Mouse (Mus musculus): Measurements from ENCODE around the gene Tbc1d1. TPM values are rescaled to one million over a fixed set of nuclear protein-coding genes. Genes with fewer than 3 reads are reported as not detected.

Gene Tbc1d1
- polyA plus RNA-seq, 1 experiment from 2014 or later = 32.3 TPM

DNA sequence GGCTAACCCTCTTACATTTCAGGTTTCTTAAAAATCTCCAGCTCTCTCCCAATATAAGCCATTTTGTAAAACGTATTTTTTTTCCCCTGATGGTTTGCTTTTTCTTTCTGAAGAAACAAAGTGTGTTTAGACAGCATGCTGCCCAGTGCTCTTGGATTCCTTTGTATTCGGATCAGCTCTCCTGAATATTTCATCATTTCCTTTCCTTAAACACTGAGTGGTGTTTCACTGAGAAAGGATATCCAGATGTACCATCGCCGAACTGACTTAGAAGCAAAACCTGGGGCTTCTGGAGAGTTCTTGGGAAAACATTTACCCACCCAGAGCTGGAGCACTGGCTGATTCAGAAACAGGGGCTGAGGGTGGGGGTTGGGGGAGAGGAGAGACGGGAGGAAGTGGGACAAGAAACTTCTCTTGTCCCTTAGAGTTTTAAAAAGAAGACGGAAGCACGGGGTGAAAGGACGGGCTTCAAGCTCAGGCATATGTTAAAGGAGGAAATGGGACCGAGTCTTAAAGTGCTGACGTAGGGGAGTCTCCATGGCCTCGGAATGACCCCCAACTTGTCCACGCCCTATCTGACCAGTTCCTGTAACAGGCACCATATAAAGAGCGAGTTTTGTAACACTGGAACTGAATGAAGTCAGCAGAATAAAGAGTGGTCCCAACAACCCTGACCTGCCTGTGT, 222.6 kb downstream of the Tbc1d1 start:
- H3K9ac ChIP-seq = 0 out of 2 replicates have a peak overlapping the region, but pooled peaks have one; percentile 2
- no peaks in the 10 kb centered on the region for H3K27me3 ChIP-seq (replicated peaks)
- H3K9me3 ChIP-seq = no peaks in the 10 kb centered on the region
- H3K36me3 ChIP-seq = no peaks in the 10 kb centered on the region
- peak overlapping the region; percentile 69 for H3K27ac ChIP-seq
- no peak overlapping the region for H3K4me3 ChIP-seq (replicated peaks)
- H3K4me2 ChIP-seq (replicated peaks) = peak overlapping the region; percentile 1; the same call in 1 of the 2 replicates
- WGBS = 30% methylated on average over 13 of the region's 13 CpGs
- H3K4me1 ChIP-seq (replicated peaks) = peaks cover 42% of the 10 kb centered on the region
- peak; percentile 38; the same call in 1 of the 2 replicates for ATAC-seq

DNA sequence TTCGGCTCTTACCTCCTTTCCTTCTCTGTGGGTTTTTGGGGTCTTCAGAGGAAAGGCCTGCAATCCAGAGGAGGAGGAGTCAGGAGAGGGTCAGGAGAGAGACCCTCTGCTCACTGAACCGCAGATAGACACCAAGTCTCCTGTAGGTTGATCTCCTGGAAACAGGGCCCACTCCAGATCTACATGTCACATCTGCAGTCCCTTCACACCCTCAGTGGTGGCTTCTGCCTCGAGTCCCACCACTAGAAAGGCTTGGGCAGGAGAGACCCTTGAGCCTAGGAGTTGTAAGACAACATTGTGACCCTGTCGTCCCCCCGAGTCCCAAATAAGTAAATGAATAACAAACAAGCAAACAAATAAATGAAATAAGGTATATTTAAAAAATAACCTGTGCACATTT, 223.7 kb downstream of the Tbc1d1 start:
- Histone ChIP-seq H3K27me3 (replicated peaks) (no peaks in the 10 kb centered on the region), H3K27ac (no peak overlapping the region; the same call in 1 of the 2 replicates), H3K9ac (no peak overlapping the region), H3K4me1 (replicated peaks) (peaks cover 42% of the 10 kb centered on the region), H3K4me2 (replicated peaks) (no peak overlapping the region), H3K4me3 (replicated peaks) (no peak overlapping the region), H3K9me3 (no peaks in the 10 kb centered on the region), H3K36me3 (no peaks in the 10 kb centered on the region)
- ATAC-seq = no peak
- 87% methylated on average over 5 of the region's 5 CpGs for WGBS

DNA sequence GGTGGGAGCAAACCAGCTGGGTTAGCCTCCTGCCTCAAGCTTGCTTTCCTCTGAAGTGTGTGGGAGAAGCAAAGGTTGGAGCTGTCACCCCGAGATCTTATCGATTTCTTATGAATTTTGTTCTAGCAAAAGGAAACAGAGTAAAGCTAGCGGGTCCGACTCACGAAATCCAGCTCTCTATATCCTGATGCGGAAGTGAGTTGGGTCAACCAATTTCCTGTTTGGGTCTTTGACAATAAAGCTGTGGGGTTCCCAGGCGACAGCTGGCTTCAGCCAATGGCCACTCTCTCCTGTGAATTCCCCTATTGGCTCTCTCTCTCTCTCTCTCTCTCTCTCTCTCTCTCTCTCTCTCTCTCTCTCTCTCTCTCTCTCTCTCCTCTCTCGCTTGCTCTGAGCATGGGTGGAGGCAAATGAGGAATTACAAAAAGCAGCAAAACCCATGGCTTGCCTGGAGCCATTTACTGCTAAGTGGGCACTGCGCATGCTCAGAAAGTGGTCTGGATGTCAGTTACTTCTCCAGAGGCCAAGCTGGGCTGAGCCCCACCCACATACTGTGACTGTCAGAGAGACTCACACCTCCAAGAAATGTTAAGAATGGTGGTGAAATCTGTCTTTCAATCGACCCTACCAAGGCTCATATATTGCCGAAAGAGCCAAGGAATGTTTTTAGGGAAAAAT, 224.7 kb downstream of the Tbc1d1 start:
- Histone ChIP-seq H3K9me3 (no peaks in the 10 kb centered on the region), H3K4me1 (replicated peaks) (peaks cover 40% of the 10 kb centered on the region), H3K27ac (peak overlapping the region; percentile 62), H3K27me3 (replicated peaks) (no peaks in the 10 kb centered on the region), H3K9ac (no peak overlapping the region), H3K4me2 (replicated peaks) (no peak overlapping the region), H3K36me3 (no peaks in the 10 kb centered on the region), H3K4me3 (replicated peaks) (no peak overlapping the region)
- no peak for ATAC-seq
- WGBS = 54% methylated on average over 11 of the region's 11 CpGs

DNA sequence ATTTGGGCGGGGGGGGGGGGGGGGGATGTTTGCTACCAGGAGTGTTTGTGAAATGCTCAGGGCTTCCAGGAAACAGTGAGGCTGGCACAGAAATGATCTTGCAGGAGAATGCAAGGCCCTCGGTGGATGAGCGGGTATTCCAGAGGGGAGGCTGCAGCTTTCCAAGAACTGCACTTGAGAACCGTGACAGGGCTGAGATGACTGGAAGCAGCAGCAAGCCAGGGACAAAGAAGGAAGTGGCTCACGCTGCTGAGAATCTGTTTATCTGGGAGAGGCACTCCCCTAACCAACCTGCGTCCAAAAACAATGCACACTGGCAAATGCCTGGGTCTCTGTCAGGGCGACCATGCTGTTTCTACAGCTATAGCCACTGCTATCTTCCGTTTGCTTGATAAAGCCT, 225.4 kb downstream of the Tbc1d1 start:
- H3K27ac ChIP-seq = peak overlapping the region; percentile 60
- H3K27me3 ChIP-seq (replicated peaks) = no peaks in the 10 kb centered on the region
- peaks cover 37% of the 10 kb centered on the region for H3K4me1 ChIP-seq (replicated peaks)
- no peak for ATAC-seq
- no peak overlapping the region for H3K9ac ChIP-seq
- WGBS = 31% methylated on average over 8 of the region's 8 CpGs
- H3K36me3 ChIP-seq = no peaks in the 10 kb centered on the region
- H3K4me3 ChIP-seq (replicated peaks) = no peak overlapping the region
- H3K4me2 ChIP-seq (replicated peaks) = no peak overlapping the region
- no peaks in the 10 kb centered on the region for H3K9me3 ChIP-seq

DNA sequence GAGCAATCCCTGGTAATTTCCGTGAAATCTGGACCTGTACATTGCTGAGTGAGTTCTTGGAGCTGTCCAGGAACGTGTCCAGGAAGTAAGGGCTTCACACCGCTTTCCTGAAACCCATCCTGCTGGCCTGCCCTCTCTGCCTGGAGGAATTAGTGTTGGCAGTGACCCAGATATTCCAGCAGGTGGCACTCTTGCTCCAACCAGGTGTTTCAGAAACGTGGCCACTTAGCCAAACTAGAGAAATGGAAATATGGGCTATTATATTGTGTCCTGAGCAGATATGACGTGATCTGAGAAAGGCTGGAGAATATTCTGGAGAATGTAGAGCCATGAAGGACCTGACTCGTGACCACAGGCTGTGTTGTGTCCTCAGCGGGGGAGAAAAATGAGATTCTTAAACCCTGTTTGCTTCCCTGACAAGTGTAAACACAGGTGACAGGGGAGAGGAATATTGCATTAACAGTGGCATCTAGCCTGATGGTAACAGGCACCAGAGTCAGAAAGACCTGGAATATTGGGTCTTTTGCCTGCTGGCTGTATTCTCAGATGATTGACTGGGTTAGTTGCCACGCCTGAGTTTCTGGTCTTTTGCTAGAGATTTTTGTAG, 226.4 kb downstream of the Tbc1d1 start:
- Histone ChIP-seq H3K4me1 (replicated peaks) (peaks cover 34% of the 10 kb centered on the region), H3K9me3 (no peaks in the 10 kb centered on the region), H3K27me3 (replicated peaks) (no peaks in the 10 kb centered on the region), H3K4me2 (replicated peaks) (no peak overlapping the region), H3K27ac (peak overlapping the region; percentile 56; the same call in 1 of the 2 replicates), H3K4me3 (replicated peaks) (no peak overlapping the region), H3K36me3 (no peaks in the 10 kb centered on the region), H3K9ac (no peak overlapping the region)
- WGBS = 12% methylated on average over 8 of the region's 8 CpGs
- ATAC-seq = peak; percentile 79

DNA sequence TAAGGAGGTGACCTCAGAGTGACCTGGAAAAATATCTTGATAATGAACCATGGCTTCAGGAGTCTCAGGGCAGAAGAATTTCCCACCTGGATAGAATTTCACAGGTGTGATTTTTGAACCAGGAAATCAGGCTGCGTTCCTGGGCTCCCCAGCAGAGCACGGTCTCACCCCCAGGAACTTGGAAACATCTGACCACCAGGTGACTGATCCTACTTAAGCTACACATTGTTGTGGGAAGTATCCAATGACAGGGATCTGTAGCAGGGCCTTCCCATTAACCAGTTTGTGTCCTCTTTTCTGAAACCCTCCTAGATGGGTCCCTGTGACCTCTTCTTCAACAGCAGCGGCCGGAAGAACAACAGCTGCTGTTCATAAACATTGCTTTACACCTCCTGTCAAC, 227.1 kb downstream of the Tbc1d1 start:
- ATAC-seq = peak; percentile 2; the same call in 1 of the 2 replicates
- no peak overlapping the region for H3K4me2 ChIP-seq (replicated peaks)
- H3K36me3 ChIP-seq = no peaks in the 10 kb centered on the region
- H3K9ac ChIP-seq = no peak overlapping the region
- H3K9me3 ChIP-seq = no peaks in the 10 kb centered on the region
- 52% methylated on average over 4 of the region's 4 CpGs for WGBS
- peaks cover 30% of the 10 kb centered on the region for H3K4me1 ChIP-seq (replicated peaks)
- H3K27ac ChIP-seq = 0 out of 2 replicates have a peak overlapping the region, but pooled peaks have one; percentile 56
- no peak overlapping the region for H3K4me3 ChIP-seq (replicated peaks)
- H3K27me3 ChIP-seq (replicated peaks) = no peaks in the 10 kb centered on the region

DNA sequence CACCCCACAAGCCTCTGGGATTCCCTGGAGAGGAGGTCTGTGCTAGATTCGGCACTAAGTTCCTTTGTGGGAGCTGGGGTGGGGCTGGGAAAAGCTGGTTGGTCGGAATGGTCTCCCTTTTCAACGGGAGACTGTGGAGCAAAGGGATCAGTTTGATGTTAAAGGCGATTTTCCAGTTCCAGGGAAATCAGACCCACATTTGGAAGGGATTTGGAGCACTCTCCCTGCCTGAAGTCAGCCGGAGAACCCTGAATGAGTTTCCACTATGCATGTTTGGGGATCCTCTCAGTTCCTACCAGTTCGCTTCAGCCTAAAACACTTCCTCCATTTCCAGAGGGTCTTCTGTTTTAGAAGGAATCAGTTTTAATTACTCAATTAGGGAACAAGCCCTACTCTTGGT, 228.4 kb downstream of the Tbc1d1 start:
- Histone ChIP-seq H3K27me3 (replicated peaks) (no peaks in the 10 kb centered on the region), H3K36me3 (no peaks in the 10 kb centered on the region), H3K4me2 (replicated peaks) (no peak overlapping the region), H3K27ac (no peak overlapping the region), H3K4me3 (replicated peaks) (no peak overlapping the region), H3K9ac (no peak overlapping the region), H3K9me3 (no peaks in the 10 kb centered on the region), H3K4me1 (replicated peaks) (peaks cover 31% of the 10 kb centered on the region)
- no peak for ATAC-seq
- WGBS = 85% methylated on average over 6 of the region's 6 CpGs

DNA sequence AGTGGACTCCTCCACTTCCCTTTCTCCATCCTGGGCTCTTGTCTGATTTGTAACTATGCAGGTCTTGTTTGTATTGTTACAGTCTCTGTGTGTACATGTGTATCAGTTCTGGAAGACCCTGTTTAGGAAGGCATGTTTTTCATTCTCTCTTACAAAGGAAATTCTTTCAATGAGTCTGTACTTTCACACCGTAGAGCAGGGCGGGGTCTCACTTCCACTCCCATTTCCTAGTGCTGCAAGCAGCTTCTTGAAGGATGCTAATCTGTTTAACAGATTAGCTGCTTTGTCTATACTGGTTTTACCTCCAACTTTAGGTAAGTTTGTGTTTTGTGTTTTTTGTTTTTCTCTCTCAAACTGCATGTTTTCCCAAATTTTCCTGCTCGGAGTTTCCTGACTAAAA, 230.9 kb downstream of the Tbc1d1 start:
- no peak overlapping the region for H3K27ac ChIP-seq
- peaks cover 33% of the 10 kb centered on the region for H3K4me1 ChIP-seq (replicated peaks)
- no peak for ATAC-seq
- H3K4me2 ChIP-seq (replicated peaks) = no peak overlapping the region
- no peak overlapping the region for H3K4me3 ChIP-seq (replicated peaks)
- H3K27me3 ChIP-seq (replicated peaks) = no peaks in the 10 kb centered on the region
- no peaks in the 10 kb centered on the region for H3K36me3 ChIP-seq
- 83% methylated on average over 3 of the region's 3 CpGs for WGBS
- H3K9me3 ChIP-seq = no peaks in the 10 kb centered on the region
- H3K9ac ChIP-seq = no peak overlapping the region

DNA sequence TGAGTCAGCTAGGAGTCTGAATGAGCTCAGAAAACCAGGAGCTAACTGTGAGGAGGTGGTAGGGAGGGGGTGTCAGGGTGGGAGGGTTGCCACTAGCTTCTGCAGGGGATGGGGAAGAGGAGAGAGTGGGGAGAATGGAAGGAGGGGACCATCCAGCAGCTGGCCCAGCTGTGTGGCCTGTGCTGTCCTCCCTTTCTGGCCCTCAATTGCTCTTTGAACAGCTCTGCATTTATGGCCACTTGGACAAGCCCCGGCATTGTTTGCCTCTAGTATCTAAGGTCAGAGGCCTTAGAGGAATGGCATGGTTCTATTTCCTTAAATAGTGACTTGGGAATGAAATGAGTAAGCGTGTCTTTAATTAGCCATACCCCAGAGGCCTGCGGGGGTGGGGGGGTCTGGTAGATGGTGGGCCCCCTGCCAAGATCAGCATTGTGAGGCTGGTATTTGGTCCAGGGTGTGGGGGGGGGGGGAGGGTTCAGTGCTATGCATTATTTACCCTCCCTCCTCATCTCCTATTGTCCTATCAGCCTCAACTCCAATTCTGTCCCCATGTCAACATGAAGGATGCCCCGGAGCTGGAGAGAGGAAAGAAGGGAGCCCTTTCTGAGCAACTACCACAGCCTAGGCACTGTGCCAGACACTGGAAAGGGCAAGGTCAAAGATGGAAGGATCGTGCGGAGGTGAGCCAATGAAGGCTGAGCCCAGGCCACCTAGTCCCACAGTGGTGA, 233.3 kb downstream of the Tbc1d1 start:
- peak; percentile 81 for ATAC-seq
- Histone ChIP-seq H3K4me1 (replicated peaks) (peaks cover 25% of the 10 kb centered on the region), H3K4me3 (replicated peaks) (no peak overlapping the region), H3K9me3 (no peaks in the 10 kb centered on the region), H3K4me2 (replicated peaks) (no peak overlapping the region), H3K27ac (peak overlapping the region; percentile 18; the same call in 1 of the 2 replicates), H3K36me3 (no peaks in the 10 kb centered on the region), H3K9ac (no peak overlapping the region), H3K27me3 (replicated peaks) (no peaks in the 10 kb centered on the region)
- WGBS = 32% methylated on average over 6 of the region's 6 CpGs

DNA sequence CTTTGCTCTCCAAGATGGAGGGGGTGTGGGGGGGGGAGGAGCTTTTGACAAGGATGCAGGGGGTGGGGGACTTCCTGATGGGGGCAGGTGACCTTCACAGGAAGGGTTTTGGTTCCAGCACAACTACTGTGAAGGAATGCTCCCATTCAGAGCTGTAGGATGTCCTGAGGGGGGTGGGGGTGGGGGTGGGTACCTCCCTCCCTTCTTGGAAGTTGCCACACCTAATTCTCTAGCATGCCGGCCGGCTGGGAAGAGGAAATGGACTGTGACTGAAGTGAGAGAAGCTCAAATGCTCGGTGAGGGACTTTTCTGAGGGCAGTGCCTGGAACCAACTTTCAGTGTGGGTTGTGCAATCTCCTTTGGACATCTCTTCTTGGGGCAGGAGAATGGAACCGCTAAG, 235.2 kb downstream of the Tbc1d1 start:
- Histone ChIP-seq H3K9ac (no peak overlapping the region), H3K4me3 (replicated peaks) (no peak overlapping the region), H3K36me3 (no peaks in the 10 kb centered on the region), H3K27ac (no peak overlapping the region), H3K4me2 (replicated peaks) (no peak overlapping the region), H3K4me1 (replicated peaks) (peaks cover 25% of the 10 kb centered on the region), H3K9me3 (no peaks in the 10 kb centered on the region), H3K27me3 (replicated peaks) (no peaks in the 10 kb centered on the region)
- WGBS = 29% methylated on average over 4 of the region's 4 CpGs
- ATAC-seq = peak; percentile 42

DNA sequence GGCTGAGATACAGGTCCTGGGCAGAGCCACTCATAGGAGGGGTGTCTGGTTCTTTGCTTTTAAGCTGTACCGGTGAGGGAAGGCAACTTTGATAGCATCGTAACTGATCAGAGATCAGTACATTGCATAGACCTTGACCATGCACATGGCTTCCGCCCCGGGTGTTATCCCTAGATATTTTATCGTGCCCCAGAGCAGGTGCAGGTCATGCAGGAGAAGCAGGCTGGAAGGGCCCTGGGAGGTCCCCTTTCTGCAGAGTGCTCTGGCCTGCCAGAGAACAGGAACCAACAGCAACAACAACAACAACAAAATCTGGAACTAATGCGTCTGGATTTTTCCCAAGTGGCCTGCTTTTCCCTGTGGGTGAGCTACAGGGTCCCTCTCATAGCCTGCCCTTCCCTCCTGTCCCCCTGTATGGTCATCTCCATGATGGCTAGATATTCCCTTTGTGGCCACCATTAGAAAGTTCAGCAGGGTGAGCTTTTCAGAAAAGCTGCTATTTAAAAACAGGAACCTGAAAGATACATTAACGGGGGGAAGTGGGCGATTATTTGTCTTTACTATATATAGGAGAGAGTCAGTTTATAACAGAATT, 236.4 kb downstream of the Tbc1d1 start:
- Histone ChIP-seq H3K36me3 (no peaks in the 10 kb centered on the region), H3K4me2 (replicated peaks) (no peak overlapping the region), H3K9me3 (no peaks in the 10 kb centered on the region), H3K9ac (no peak overlapping the region), H3K4me3 (replicated peaks) (no peak overlapping the region), H3K27ac (no peak overlapping the region), H3K4me1 (replicated peaks) (peaks cover 25% of the 10 kb centered on the region), H3K27me3 (replicated peaks) (no peaks in the 10 kb centered on the region)
- WGBS = 82% methylated on average over 8 of the region's 8 CpGs
- no peak for ATAC-seq

DNA sequence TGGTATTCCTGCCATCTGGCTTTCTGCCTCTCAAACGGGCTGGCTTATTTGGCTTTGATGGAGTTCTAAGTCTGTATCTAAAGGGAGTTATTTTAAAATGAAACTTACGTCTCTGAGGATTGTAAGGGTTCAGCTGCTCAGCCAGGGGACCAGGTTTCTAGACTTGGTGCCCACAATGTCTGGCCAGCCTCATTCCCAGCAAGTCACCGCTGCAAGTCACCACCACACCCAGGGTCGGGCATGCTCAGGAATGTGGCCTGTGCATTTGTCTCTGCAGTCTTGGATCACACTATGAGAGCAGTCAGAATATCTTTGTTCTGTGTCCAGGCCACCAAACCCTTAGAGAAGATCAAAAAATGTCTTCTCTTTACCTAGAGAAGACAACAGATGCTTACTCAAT, 237.4 kb downstream of the Tbc1d1 start:
- no peak for ATAC-seq
- 84% methylated on average over 4 of the region's 4 CpGs for WGBS

More for the DNA sequence above, 237.4 kb downstream of the Tbc1d1 start:
- H3K36me3 ChIP-seq = no peaks in the 10 kb centered on the region
- H3K4me2 ChIP-seq (replicated peaks) = no peak overlapping the region
- no peak overlapping the region for H3K27ac ChIP-seq
- H3K27me3 ChIP-seq (replicated peaks) = no peaks in the 10 kb centered on the region
- H3K9me3 ChIP-seq = no peaks in the 10 kb centered on the region
- no peak overlapping the region for H3K9ac ChIP-seq
- H3K4me1 ChIP-seq (replicated peaks) = peaks cover 22% of the 10 kb centered on the region
- no peak overlapping the region for H3K4me3 ChIP-seq (replicated peaks)

Measured in intestine, embryonic 15.5 days (tissue).